Mouse (Mus musculus): ENCODE data around the gene Kcnj5.

GRCm38 (mm10) chr9:32376031-32376430 is 31.9 kb upstream of the Kcnj5 start:
- no peak for TF ChIP-seq CTCF (IDR thresholded peaks at IDR 0.05; ENCODE audit: low read depth)
- no peak for TF ChIP-seq EP300 (IDR thresholded peaks at IDR 0.05; ENCODE audit: low read depth)

Measured in liver, postnatal 0 days (tissue).